Mouse (Mus musculus) embryonic facial prominence, embryonic 11.5 days (tissue): ENCODE data around the gene Nol4l. TPM values are rescaled to one million over a fixed set of nuclear protein-coding genes. Genes with fewer than 3 reads are reported as not detected.

Experiments used
- ATAC-seq: fragments of 200-750 bp; cut with Nextera tagmentation; replicated peaks from 2 replicates; pipeline ENCODE4 v1.8.0; 2017; ENCODE audit warnings: low read depth; ENCODE audit not compliant: insufficient number of reproducible peaks, low FRiP score, low TSS enrichment
- DNase-seq: peaks from one replicate; pipeline ENCODE4 v3.0.0-alpha.2; 2015; ENCODE audit warnings: low spot score
- H3K27ac ChIP-seq: fragments of 300-500 bp; sonication (generic); replicated peaks from 2 replicates; pipeline ENCODE4 v1.5.1; 2014; ENCODE audit warnings: mild to moderate bottlenecking, low read depth, low read length, control low read depth
- H3K27me3 ChIP-seq: fragments of 300-500 bp; sonication (generic); 2 replicates; pipeline ENCODE4 v1.6.1; 2014; ENCODE audit warnings: mild to moderate bottlenecking, low read length, moderate library complexity, mixed read lengths; ENCODE audit not compliant: control insufficient read depth, insufficient read depth
- H3K36me3 ChIP-seq: fragments of 300-500 bp; sonication (generic); replicated peaks from 2 replicates; pipeline ENCODE4 v1.6.1; 2014; ENCODE audit warnings: low read depth, mild to moderate bottlenecking, low read length, moderate library complexity, mixed read lengths; ENCODE audit not compliant: control insufficient read depth, insufficient read depth
- H3K4me1 ChIP-seq: fragments of 300-500 bp; sonication (generic); 2 replicates; pipeline ENCODE4 v1.6.1; 2014; ENCODE audit warnings: low read length, mixed read lengths; ENCODE audit not compliant: control insufficient read depth, insufficient read depth
- H3K4me2 ChIP-seq: fragments of 300-500 bp; sonication (generic); 2 replicates; pipeline ENCODE4 v1.6.1; 2014; ENCODE audit warnings: low read depth, mild to moderate bottlenecking, control low read depth, low read length, moderate library complexity
- H3K4me3 ChIP-seq: fragments of 300-500 bp; sonication (generic); 2 replicates; pipeline ENCODE4 v1.5.1; 2014; ENCODE audit warnings: low read depth, low read length, control low read depth
- H3K9ac ChIP-seq: fragments of 300-500 bp; sonication (generic); replicated peaks from 2 replicates; pipeline ENCODE4 v1.6.1; 2014; ENCODE audit warnings: mild to moderate bottlenecking, control low read depth, low read length
- H3K9me3 ChIP-seq: fragments of 300-500 bp; sonication (generic); replicated peaks from 2 replicates; pipeline ENCODE4 v1.6.1; 2016; ENCODE audit warnings: mild to moderate bottlenecking, low read length, inconsistent platforms, mixed read lengths; ENCODE audit not compliant: control insufficient read depth
- WGBS: fragments of 180-500 bp; shearing (Covaris S2); extraction: QIAGEN DNeasy Blood & Tissue Kit; methylation state at CpG from one replicate; pipeline ENCODE4 v1.1.7; 2014; 5-methylcytosine and 5-hydroxymethylcytosine counted together
- polyA plus RNA-seq: library from polyadenylated mRNA; unstranded; fragments of >200 nt; fragmentation: Nextera tagmentation; extraction: Ambion mirVana; gene quantifications from 2 replicates; pipeline ENCODE4 v1.2.1, GENCODE M21; 2014

Gene Nol4l
- polyA plus RNA-seq, 1 experiment from 2014 or later, result 17.6 TPM

DNA sequence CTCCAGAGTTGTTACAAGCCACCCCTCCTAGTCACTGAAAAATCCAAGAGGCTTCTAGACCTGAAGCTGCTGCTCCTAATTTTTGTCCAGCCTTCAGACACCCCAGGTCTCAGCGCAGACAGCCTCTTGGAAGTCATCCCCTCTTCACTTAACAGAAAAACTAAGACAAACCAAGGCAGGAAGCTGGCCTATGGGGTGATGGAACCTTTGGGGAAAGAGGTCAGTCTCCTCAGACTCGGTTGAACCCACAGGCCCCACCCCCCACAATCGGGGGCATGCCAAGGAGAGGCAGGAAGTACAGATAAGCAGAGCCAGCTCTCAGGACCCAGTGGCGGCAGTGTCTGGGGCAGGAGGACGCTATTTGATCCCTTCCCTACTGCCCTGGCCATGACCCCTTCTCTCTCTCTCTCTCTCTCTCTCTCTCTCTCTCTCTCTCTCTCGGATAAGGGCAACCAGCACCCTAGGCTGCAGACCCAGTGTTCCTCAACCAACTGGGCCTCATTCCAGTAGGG, 35.9 kb downstream of the Nol4l start:
- Histone ChIP-seq H3K27ac (0 out of 2 replicates have a peak overlapping the region, but pooled peaks have one; percentile 35), H3K9me3 (no peaks in the 10 kb centered on the region), H3K27me3 (peaks cover 7% of the 10 kb centered on the region), H3K9ac (peak overlapping the region; percentile 13; the same call in 1 of the 2 replicates), H3K4me2 (no peak overlapping the region), H3K4me1 (peaks cover 17% of the 10 kb centered on the region), H3K36me3 (no peaks in the 10 kb centered on the region), H3K4me3 (no peak overlapping the region)
- ATAC-seq (no peak), DNase-seq (peak; percentile 59)
- WGBS, result 9% methylated on average over 6 of the region's 6 CpGs

DNA sequence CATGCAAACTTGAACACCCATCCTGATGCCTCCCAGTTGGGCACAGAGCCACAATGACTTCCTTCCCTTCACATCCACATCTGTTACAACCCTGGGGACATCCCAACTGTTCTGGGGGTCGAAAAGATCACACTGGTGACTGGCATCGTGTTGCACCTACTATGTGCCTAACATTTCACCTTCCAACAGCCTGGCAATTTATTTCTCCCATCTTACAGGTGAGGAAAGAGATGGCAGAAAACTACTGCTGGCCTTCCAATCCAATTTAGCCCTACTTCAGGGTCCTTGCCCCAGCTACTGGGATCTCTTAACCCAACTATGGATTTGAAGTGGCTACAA, 36.4 kb downstream of the Nol4l start:
- ATAC-seq (no peak), DNase-seq (no peak)
- H3K9ac ChIP-seq, result no peak overlapping the region
- no peak overlapping the region; the same call in 1 of the 2 replicates for H3K4me3 ChIP-seq
- H3K4me1 ChIP-seq, result peaks cover 17% of the 10 kb centered on the region
- H3K4me2 ChIP-seq, result peak overlapping the region; percentile 99
- WGBS, result 25% methylated on average over 2 of the region's 2 CpGs
- peaks cover 7% of the 10 kb centered on the region for H3K27me3 ChIP-seq
- H3K9me3 ChIP-seq, result no peaks in the 10 kb centered on the region
- no peak overlapping the region for H3K27ac ChIP-seq
- H3K36me3 ChIP-seq, result no peaks in the 10 kb centered on the region

GRCm38 (mm10) chr2:153492573-153493392, 37.0 kb downstream of the Nol4l start, which contains the start of gene 4930404H24Rik:
Gene 4930404H24Rik (plus strand): TSS chr2:153492790.
- peaks cover 7% of the 10 kb centered on the region for H3K27me3 ChIP-seq
- peak; percentile 66 for ATAC-seq
- peak within 1 kb of the TSS; percentile 54 for H3K9ac ChIP-seq
- DNase-seq, result peak; percentile 90
- H3K9me3 ChIP-seq, result no peaks in the 10 kb centered on the region
- WGBS, result 1% methylated on average over 70 of the region's 83 CpGs
- peak within 1 kb of the TSS; percentile 99 for H3K4me2 ChIP-seq
- H3K36me3 ChIP-seq, result no peaks in the 10 kb centered on the region
- H3K27ac ChIP-seq, result no peak within 1 kb of the TSS
- peak within 1 kb of the TSS; percentile 49 for H3K4me3 ChIP-seq
- H3K4me1 ChIP-seq, result peaks cover 17% of the 10 kb centered on the region

GRCm38 (mm10) chr2:153492179-153492517, 37.6 kb downstream of the Nol4l start:
- H3K27ac ChIP-seq, result no peak overlapping the region
- under 1% methylated on average over 23 of the region's 24 CpGs for WGBS
- no peak for DNase-seq
- peak; percentile 5; the same call in 1 of the 2 replicates for ATAC-seq
- no peaks in the 10 kb centered on the region for H3K36me3 ChIP-seq
- peaks cover 7% of the 10 kb centered on the region for H3K27me3 ChIP-seq
- H3K4me3 ChIP-seq, result peak overlapping the region; percentile 49
- peak overlapping the region; percentile 54 for H3K9ac ChIP-seq
- H3K4me2 ChIP-seq, result peak overlapping the region; percentile 99
- H3K9me3 ChIP-seq, result no peaks in the 10 kb centered on the region
- peaks cover 17% of the 10 kb centered on the region for H3K4me1 ChIP-seq

DNA sequence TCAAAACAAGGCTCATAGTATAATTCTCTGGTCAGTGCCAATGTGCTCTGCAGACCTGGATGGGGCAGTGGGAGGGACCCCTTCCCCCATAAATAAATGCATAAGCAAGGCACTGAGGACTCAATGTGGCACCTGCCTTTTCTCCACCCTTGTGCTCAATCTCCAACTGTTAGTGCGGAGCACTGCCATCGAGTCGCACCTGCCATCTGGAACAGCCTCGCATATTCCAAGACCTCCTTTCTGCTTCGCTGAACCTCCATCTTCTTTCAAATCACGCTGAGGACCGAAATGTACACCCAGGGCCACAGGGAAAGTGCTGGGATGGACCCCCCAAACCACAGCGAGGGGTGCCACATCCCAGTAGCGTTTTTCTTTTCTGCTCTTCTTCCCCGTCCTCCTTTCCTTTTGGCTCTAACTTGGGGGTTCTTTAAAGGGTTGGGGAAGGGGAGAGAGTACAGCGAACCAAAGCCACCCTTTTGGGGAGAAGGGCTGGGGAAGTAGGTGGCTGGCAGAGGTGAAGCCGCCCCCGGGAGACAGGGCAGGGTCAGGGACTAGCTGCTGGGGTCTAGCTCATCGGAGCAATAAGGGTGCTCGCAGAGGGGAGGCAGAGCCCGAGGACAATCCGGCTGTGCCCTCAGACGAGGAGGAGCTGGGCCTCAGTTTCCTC, 38.1 kb downstream of the Nol4l start:
- H3K9me3 ChIP-seq, result no peaks in the 10 kb centered on the region
- H3K27ac ChIP-seq, result no peak overlapping the region
- DNase-seq (no peak), ATAC-seq (no peak)
- peaks cover 15% of the 10 kb centered on the region for H3K4me1 ChIP-seq
- H3K4me2 ChIP-seq, result peak overlapping the region; percentile 99
- WGBS, result 9% methylated on average over 18 of the region's 18 CpGs
- H3K27me3 ChIP-seq, result peaks cover 7% of the 10 kb centered on the region
- H3K4me3 ChIP-seq, result peak overlapping the region; percentile 49
- H3K9ac ChIP-seq, result 0 out of 2 replicates have a peak overlapping the region, but pooled peaks have one; percentile 54
- H3K36me3 ChIP-seq, result no peaks in the 10 kb centered on the region

- no peak overlapping the region for H3K27ac ChIP-seq
- 21% methylated on average over 5 of the region's 5 CpGs for WGBS
- H3K36me3 ChIP-seq, result no peaks in the 10 kb centered on the region
- peaks cover 7% of the 10 kb centered on the region for H3K27me3 ChIP-seq
- no peak for DNase-seq
- H3K4me3 ChIP-seq, result no peak overlapping the region
- no peak overlapping the region for H3K9ac ChIP-seq
- H3K4me2 ChIP-seq, result no peak overlapping the region
- no peak for ATAC-seq
- no peaks in the 10 kb centered on the region for H3K9me3 ChIP-seq
- peaks cover 12% of the 10 kb centered on the region for H3K4me1 ChIP-seq
These were observed 38.8 kb downstream of the Nol4l start for GRCm38 (mm10) chr2:153490940-153491339.

DNA sequence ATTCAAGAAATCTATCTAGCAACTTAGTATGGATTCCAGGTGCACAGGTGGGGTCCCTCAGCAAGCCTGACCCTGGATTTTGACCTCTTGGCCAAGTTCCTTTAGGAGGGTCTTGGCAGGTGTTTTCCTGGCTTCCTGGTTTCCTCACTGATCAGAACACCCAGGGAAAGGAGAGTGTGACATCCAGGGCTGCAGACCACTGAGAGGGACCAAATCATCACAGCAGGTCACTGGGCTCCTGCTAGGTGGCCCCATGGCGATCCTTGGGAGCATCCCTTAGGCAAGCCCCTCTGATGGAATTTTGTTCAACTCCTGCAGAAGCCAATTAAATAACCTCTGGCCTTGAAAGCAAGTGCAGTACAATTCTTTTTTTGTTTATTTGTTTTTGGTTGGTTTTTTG, 39.7 kb downstream of the Nol4l start:
- WGBS, result 70% methylated on average over 1 of the region's 1 CpGs
- Histone ChIP-seq H3K27me3 (peaks cover 7% of the 10 kb centered on the region), H3K27ac (no peak overlapping the region), H3K4me1 (peaks cover 12% of the 10 kb centered on the region), H3K36me3 (no peaks in the 10 kb centered on the region), H3K4me3 (no peak overlapping the region), H3K9me3 (no peaks in the 10 kb centered on the region), H3K4me2 (no peak overlapping the region), H3K9ac (no peak overlapping the region)
- ATAC-seq, result no peak
- DNase-seq, result no peak

DNA sequence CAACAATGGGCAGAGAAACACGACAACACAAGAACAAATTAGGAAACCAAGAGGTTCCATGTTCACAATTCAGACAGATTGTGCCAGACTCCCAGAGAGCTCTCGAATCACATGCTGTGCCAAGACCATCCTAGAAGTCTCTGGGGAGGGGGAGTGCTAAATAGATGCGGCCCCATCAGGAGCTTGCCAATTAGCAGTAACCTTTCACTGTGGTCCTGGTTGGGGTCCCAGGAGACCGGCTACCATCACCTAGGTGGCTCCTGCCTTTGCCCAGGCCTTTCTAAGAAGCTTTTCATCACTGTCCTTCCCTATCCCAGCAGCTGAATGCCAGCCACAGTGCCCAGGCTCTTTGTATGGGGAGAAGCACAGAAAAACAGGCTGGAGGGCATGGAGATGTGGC, 45.7 kb downstream of the Nol4l start:
- DNase-seq (no peak), ATAC-seq (no peak)
- 40% methylated on average over 4 of the region's 4 CpGs for WGBS
- Histone ChIP-seq H3K9ac (peak overlapping the region; percentile 41; the same call in 1 of the 2 replicates), H3K4me2 (no peak overlapping the region), H3K27me3 (no peaks in the 10 kb centered on the region; the same call in 1 of the 2 replicates), H3K4me1 (peaks cover 10% of the 10 kb centered on the region; the same call in 1 of the 2 replicates), H3K36me3 (no peaks in the 10 kb centered on the region), H3K4me3 (no peak overlapping the region), H3K27ac (no peak overlapping the region), H3K9me3 (no peaks in the 10 kb centered on the region)
